Mouse (Mus musculus) cortical plate, adult 2 months (tissue): ENCODE measurements around the gene Slc2a13. TPM values are rescaled to one million over a fixed set of nuclear protein-coding genes. Genes with fewer than 3 reads are reported as not detected.

Source experiments
- H3K27ac ChIP-seq: fragments of 200-500 bp; 2 replicates; pipeline ENCODE4 v1.5.1; 2012; ENCODE audit warnings: low read length, control low read depth, inconsistent platforms; ENCODE audit not compliant: insufficient read depth
- H3K4me1 ChIP-seq: fragments of 200-500 bp; 2 replicates; pipeline ENCODE4 v1.6.1; 2011; ENCODE audit warnings: low read length; ENCODE audit not compliant: control insufficient read depth, insufficient read depth
- H3K4me3 ChIP-seq: fragments of 200-500 bp; 2 replicates; pipeline ENCODE4 v1.5.1; 2011; ENCODE audit warnings: mild to moderate bottlenecking, low read length, control low read depth; ENCODE audit not compliant: insufficient read depth
- CTCF ChIP-seq: fragments of 200-500 bp; IDR thresholded peaks from 2 replicates; pipeline ENCODE4 v1.5.1; 2011; ENCODE audit warnings: mild to moderate bottlenecking, control low read depth, low read length; ENCODE audit not compliant: insufficient read depth; ENCODE audit errors: extremely low read depth
- POLR2A ChIP-seq: fragments of 200-500 bp; IDR thresholded peaks from 2 replicates; pipeline ENCODE4 v1.6.1; 2011; ENCODE audit warnings: mild to moderate bottlenecking, low read length, control low read depth; ENCODE audit not compliant: insufficient read depth; ENCODE audit errors: extremely low read depth
- polyA plus RNA-seq: library from polyadenylated mRNA; depleted of rRNA; stranded (reverse); fragments of >200 nt; gene quantifications from 2 replicates; pipeline ENCODE4 v1.2.3, GENCODE M21; 2012; rRNA removed

Slc2a13 gene
- polyA plus RNA-seq, 1 experiment = 42.7 TPM

DNA sequence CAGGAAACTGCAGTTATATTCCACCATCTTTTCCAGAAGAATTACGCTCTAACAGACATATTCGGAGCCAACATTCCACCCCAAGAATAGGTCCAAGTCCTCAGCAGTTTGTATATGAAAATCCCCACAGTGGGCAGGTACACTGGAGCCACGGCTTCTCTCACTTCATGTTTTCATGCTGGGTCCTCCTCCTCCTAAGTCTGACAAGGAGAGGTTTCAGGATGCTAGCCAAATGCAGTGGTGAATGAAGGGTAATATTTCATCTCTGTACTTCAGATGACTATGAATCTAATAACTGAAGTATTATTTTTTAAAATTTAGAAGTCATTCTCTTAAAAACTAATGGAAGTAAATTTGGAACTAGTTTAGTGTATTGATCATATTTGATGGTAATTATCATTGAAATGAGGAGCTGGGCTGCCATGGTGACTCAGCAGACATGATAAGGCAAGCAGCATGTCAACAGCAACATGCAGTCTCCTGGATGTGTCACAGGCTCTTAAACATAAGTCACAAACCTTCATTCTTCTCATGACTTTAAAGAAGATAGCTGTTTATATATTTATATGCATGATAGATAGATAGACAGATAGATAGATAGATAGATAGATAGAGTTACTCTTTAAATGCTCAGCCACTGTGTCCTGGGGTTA, 332.3 kb downstream of the Slc2a13 start:
- TF ChIP-seq CTCF (no peak), POLR2A (no peak)
- Histone ChIP-seq H3K4me1 (no peaks in the 10 kb centered on the region), H3K27ac (no peak overlapping the region), H3K4me3 (no peak overlapping the region)

DNA sequence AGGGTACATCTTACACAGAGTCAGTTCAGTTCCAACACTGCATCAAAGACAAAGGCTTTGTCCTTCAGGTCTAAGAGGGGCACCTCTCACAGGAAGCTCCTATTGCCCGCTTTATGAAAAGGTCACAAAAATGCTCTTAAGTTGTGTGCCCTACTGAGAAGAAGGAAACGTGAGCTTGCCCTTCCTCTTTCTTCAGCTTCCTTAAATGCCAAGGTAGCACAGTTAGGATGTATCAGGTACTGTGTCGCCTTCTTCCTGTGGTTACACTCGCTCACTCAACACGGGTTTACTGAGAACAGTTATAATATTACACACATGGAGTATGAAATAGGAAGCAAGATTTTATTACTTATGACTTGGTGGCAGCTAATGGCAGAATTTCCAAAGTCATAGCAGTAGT, 335.8 kb downstream of the Slc2a13 start:
- no peaks in the 10 kb centered on the region for H3K4me1 ChIP-seq
- TF ChIP-seq POLR2A (no peak), CTCF (no peak)
- no peak overlapping the region for H3K27ac ChIP-seq
- no peak overlapping the region for H3K4me3 ChIP-seq

Other genes with a start within 250 kb of the Slc2a13 start
- 20.3 and 21.5 TPM in 2 replicates for gene Lrrk2, start 99.9 kb upstream of the Slc2a13 start, polyA plus RNA-seq